Mouse (Mus musculus): Measurements from ENCODE around the gene Rnf150. TPM values are rescaled to one million over a fixed set of nuclear protein-coding genes. Genes with fewer than 3 reads are reported as not detected.
A peak's percentile ranks its signal among the peaks of the same experiment; 100 is the strongest.

The Rnf150 gene
- polyA plus RNA-seq, 1 experiment from 2014 or later, result 2.3 TPM

GRCm38 (mm10) chr8:82863745-82864520 lies 777 bp downstream of the Rnf150 start:
- Histone ChIP-seq H3K36me3 (no peaks in the 10 kb centered on the region), H3K27me3 (no peaks in the 10 kb centered on the region), H3K4me3 (replicated peaks) (peak overlapping the region; percentile 79), H3K9me3 (replicated peaks) (no peaks in the 10 kb centered on the region), H3K27ac (peak overlapping the region; percentile 83), H3K9ac (peak overlapping the region; percentile 78), H3K4me2 (peak overlapping the region; percentile 88), H3K4me1 (peaks cover 22% of the 10 kb centered on the region)
- WGBS, result under 1% methylated on average over 80 of the region's 80 CpGs
- peak; percentile 79 for ATAC-seq (replicated peaks; ENCODE audit: low FRiP score)

GRCm38 (mm10) chr8:82864521-82864818 lies 1.3 kb downstream of the Rnf150 start:
- Histone ChIP-seq H3K27me3 (no peaks in the 10 kb centered on the region), H3K9me3 (replicated peaks) (no peaks in the 10 kb centered on the region), H3K36me3 (no peaks in the 10 kb centered on the region), H3K9ac (peak overlapping the region; percentile 78), H3K4me2 (peak overlapping the region; percentile 88), H3K4me1 (peaks cover 22% of the 10 kb centered on the region), H3K4me3 (replicated peaks) (peak overlapping the region; percentile 79), H3K27ac (peak overlapping the region; percentile 83)
- ATAC-seq (replicated peaks; ENCODE audit: low FRiP score), result peak; percentile 45
- WGBS, result 1% methylated on average over 10 of the region's 10 CpGs

- Histone ChIP-seq H3K9ac (0 out of 2 replicates have a peak overlapping the region, but pooled peaks have one; percentile 78), H3K4me3 (replicated peaks) (peak overlapping the region; percentile 79), H3K4me2 (peak overlapping the region; percentile 88), H3K9me3 (replicated peaks) (no peaks in the 10 kb centered on the region), H3K36me3 (no peaks in the 10 kb centered on the region), H3K4me1 (peaks cover 25% of the 10 kb centered on the region), H3K27ac (0 out of 2 replicates have a peak overlapping the region, but pooled peaks have one; percentile 22), H3K27me3 (no peaks in the 10 kb centered on the region)
- WGBS, result 42% methylated on average over 5 of the region's 5 CpGs
- ATAC-seq (replicated peaks; ENCODE audit: low FRiP score), result no peak
These were observed 2.1 kb downstream of the Rnf150 start for GRCm38 (mm10) chr8:82865239-82865638.

GRCm38 (mm10) chr8:82866251-82866650 lies 3.1 kb downstream of the Rnf150 start:
- H3K4me2 ChIP-seq, result peak overlapping the region; percentile 88; the same call in 1 of the 2 replicates
- no peaks in the 10 kb centered on the region for H3K36me3 ChIP-seq
- no peak overlapping the region for H3K4me3 ChIP-seq (replicated peaks)
- peaks cover 30% of the 10 kb centered on the region for H3K4me1 ChIP-seq
- H3K27ac ChIP-seq, result no peak overlapping the region
- no peak overlapping the region for H3K9ac ChIP-seq
- H3K9me3 ChIP-seq (replicated peaks), result no peaks in the 10 kb centered on the region
- no peak for ATAC-seq (replicated peaks; ENCODE audit: low FRiP score)
- no peaks in the 10 kb centered on the region for H3K27me3 ChIP-seq
- 55% methylated on average over 1 of the region's 1 CpGs for WGBS

DNA sequence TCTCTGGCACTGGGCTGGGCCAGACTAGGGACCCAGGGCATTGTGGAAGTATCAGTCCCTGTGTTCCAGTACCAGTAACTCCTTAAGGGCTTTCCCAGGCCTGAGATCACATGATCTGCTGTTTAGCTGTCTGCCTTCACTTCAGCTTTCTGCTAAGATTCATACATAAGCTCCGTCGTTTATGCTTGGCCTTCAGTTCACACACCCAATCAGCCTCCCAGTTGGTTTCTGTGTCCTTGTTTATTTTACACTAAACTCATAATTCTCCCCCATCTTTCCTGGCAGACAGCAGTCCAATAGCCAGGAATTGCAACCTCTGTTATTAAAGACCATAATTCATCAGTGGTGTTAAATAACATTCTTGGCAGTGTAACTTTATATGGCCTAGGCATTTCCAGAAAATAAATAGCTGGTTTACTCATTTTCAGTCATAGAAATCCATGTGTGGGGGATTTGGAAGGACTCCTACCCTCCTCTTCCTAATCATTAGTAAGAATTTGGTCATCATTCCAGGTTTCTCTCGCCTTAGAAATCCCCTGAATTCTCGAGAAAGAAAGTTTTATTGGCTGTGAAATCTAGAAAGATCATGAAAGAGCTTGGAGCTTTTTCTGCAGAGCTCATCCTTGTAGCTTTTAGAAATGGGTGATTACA lies 7.8 kb downstream of the Rnf150 start:
- Histone ChIP-seq H3K4me3 (replicated peaks) (no peak overlapping the region), H3K36me3 (no peaks in the 10 kb centered on the region), H3K27ac (peak overlapping the region; percentile 56), H3K4me2 (no peak overlapping the region), H3K9me3 (replicated peaks) (no peaks in the 10 kb centered on the region), H3K4me1 (peaks cover 18% of the 10 kb centered on the region), H3K27me3 (no peaks in the 10 kb centered on the region), H3K9ac (no peak overlapping the region)
- peak; percentile 33 for ATAC-seq (replicated peaks; ENCODE audit: low FRiP score)
- 20% methylated on average over 4 of the region's 4 CpGs for WGBS

DNA sequence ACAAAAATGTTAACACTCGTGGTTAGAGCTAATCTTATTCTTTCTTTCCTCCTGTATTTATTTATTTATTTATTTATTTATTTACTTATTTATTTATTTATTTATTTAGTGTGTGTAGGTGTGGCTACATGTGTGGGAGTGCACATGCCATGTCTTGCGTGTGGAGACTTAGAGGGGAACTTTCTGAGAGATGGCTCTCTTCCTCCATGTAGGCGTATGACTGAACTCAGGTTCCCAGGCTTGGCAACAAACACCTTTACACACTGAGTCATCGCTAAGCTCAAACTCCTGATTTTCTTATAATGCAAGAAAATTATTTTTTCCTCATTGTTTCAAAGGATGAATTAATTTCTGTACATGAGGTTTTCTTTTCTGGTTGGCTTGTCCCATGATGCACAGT lies 8.8 kb downstream of the Rnf150 start:
- H3K27me3 ChIP-seq, result no peaks in the 10 kb centered on the region
- H3K4me2 ChIP-seq, result no peak overlapping the region
- peaks cover 14% of the 10 kb centered on the region for H3K4me1 ChIP-seq
- no peak overlapping the region for H3K9ac ChIP-seq
- H3K27ac ChIP-seq, result no peak overlapping the region
- WGBS, result 78% methylated on average over 4 of the region's 4 CpGs
- no peak for ATAC-seq (replicated peaks; ENCODE audit: low FRiP score)
- H3K9me3 ChIP-seq (replicated peaks), result no peaks in the 10 kb centered on the region
- H3K36me3 ChIP-seq, result no peaks in the 10 kb centered on the region
- no peak overlapping the region for H3K4me3 ChIP-seq (replicated peaks)

DNA sequence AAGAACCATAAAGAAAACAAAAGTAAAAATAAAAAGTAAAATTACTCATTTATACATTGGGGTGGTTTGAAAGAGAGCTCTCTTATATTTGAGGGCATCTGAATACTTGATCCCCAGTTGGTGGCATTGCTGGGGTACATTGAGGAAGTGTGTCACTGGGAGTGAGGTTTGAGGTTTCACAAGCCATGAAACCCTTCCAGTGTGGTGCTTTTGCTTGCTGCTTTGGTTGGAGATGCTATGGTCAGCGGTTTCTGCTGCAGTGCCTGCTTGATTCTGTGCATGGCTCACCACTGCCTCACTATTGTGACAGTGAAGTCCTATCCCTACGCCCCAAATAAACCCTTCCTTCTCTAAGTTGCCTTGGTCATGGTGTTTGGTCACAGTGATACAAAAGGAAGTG lies 10.9 kb downstream of the Rnf150 start:
- Histone ChIP-seq H3K9ac (no peak overlapping the region), H3K27me3 (no peaks in the 10 kb centered on the region), H3K4me3 (replicated peaks) (no peak overlapping the region), H3K27ac (no peak overlapping the region), H3K36me3 (no peaks in the 10 kb centered on the region), H3K4me2 (no peak overlapping the region), H3K9me3 (replicated peaks) (no peaks in the 10 kb centered on the region), H3K4me1 (peaks cover 14% of the 10 kb centered on the region)
- no peak for ATAC-seq (replicated peaks; ENCODE audit: low FRiP score)
- 87% methylated on average over 2 of the region's 2 CpGs for WGBS

GRCm38 (mm10) chr8:82875135-82875534 lies 12.0 kb downstream of the Rnf150 start:
- no peak overlapping the region for H3K27ac ChIP-seq
- 60% methylated on average over 7 of the region's 7 CpGs for WGBS
- H3K36me3 ChIP-seq, result no peaks in the 10 kb centered on the region
- no peak overlapping the region for H3K4me3 ChIP-seq (replicated peaks)
- ATAC-seq (replicated peaks; ENCODE audit: low FRiP score), result no peak
- no peaks in the 10 kb centered on the region for H3K9me3 ChIP-seq (replicated peaks)
- no peak overlapping the region for H3K4me2 ChIP-seq
- H3K4me1 ChIP-seq, result peaks cover 11% of the 10 kb centered on the region
- H3K9ac ChIP-seq, result no peak overlapping the region
- H3K27me3 ChIP-seq, result no peaks in the 10 kb centered on the region

DNA sequence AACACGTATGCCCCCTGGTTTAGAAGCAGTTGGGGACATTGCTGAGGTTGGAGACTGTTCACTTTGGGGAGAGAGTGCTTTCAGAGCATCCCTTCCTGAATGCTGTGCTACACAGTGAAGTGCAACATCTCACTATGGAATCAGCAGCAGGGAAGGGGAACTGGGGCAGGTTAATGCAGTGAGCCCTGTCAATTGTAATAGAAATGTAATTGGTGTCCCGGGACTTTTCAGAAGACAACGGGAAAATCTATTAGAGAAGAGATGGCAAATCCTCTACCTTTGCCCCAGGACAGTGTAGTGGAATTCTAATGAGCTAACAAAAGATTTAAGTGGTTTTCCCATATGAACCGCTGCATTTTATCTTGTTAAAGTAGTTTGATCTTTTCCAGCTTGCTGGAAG lies 21.3 kb downstream of the Rnf150 start:
- WGBS, result 79% methylated on average over 4 of the region's 4 CpGs
- no peaks in the 10 kb centered on the region for H3K4me1 ChIP-seq
- H3K27me3 ChIP-seq, result no peaks in the 10 kb centered on the region
- no peak overlapping the region for H3K4me2 ChIP-seq
- H3K36me3 ChIP-seq, result peaks cover 6% of the 10 kb centered on the region; the same call in 1 of the 2 replicates
- no peaks in the 10 kb centered on the region for H3K9me3 ChIP-seq (replicated peaks)
- H3K9ac ChIP-seq, result no peak overlapping the region
- no peak for ATAC-seq (replicated peaks; ENCODE audit: low FRiP score)
- no peak overlapping the region for H3K4me3 ChIP-seq (replicated peaks)
- no peak overlapping the region for H3K27ac ChIP-seq

DNA sequence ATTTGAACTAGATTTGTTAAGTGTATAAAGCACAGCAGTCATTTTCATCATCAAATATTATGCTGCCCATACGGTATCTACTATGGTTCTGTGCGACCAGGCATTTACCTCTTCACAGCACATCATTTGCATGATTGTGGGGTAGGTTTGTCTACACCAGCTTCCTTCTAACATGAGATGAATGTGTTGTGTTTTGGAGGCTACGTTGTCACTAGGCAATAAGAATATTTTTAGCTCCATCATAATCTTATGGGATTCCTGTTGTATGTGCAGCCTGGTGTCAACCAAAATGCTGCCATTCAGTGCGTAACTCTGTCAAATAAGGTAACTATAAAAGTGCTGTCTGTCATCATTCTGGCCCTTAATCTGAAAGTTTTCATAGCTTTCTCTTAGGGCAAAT lies 24.1 kb downstream of the Rnf150 start:
- Histone ChIP-seq H3K4me1 (no peaks in the 10 kb centered on the region), H3K4me2 (no peak overlapping the region), H3K36me3 (peaks cover 6% of the 10 kb centered on the region; the same call in 1 of the 2 replicates), H3K9me3 (replicated peaks) (no peaks in the 10 kb centered on the region), H3K4me3 (replicated peaks) (no peak overlapping the region), H3K27me3 (no peaks in the 10 kb centered on the region), H3K9ac (no peak overlapping the region), H3K27ac (no peak overlapping the region)
- ATAC-seq (replicated peaks; ENCODE audit: low FRiP score), result no peak
- 91% methylated on average over 4 of the region's 4 CpGs for WGBS

- Histone ChIP-seq H3K4me1 (no peaks in the 10 kb centered on the region), H3K27me3 (no peaks in the 10 kb centered on the region), H3K9ac (no peak overlapping the region), H3K36me3 (peaks cover 6% of the 10 kb centered on the region; the same call in 1 of the 2 replicates), H3K4me2 (no peak overlapping the region), H3K9me3 (replicated peaks) (no peaks in the 10 kb centered on the region), H3K27ac (no peak overlapping the region), H3K4me3 (replicated peaks) (no peak overlapping the region)
- WGBS, result 74% methylated on average over 10 of the region's 10 CpGs
- no peak for ATAC-seq (replicated peaks; ENCODE audit: low FRiP score)
These were observed 26.0 kb downstream of the Rnf150 start for GRCm38 (mm10) chr8:82889062-82889720.

DNA sequence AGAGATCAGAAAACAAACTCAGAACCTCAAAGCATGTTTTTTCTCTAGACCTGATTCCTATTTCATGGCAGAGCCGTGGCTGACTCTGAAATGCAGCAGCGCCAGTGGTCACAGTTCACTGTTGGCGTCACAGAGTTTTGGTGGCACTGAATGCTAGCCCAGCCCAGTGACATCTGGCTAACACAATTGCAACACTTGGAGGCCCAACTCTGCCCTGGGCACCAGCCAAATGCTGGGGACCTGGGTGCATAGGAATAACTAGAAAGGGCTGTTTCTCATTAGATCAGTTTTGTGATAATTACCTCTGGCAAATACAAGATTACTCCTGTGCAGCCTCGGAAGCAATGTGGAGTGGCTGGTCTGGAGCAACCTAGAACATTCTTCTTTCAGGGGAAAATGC lies 31.9 kb downstream of the Rnf150 start:
- no peak overlapping the region for H3K9ac ChIP-seq
- ATAC-seq (replicated peaks; ENCODE audit: low FRiP score), result no peak

More for the DNA sequence above, 31.9 kb downstream of the Rnf150 start:
- no peak overlapping the region for H3K4me3 ChIP-seq (replicated peaks)
- H3K9me3 ChIP-seq (replicated peaks), result no peaks in the 10 kb centered on the region
- 79% methylated on average over 4 of the region's 4 CpGs for WGBS
- no peaks in the 10 kb centered on the region for H3K27me3 ChIP-seq
- H3K4me1 ChIP-seq, result no peaks in the 10 kb centered on the region
- H3K36me3 ChIP-seq, result no peaks in the 10 kb centered on the region
- no peak overlapping the region for H3K27ac ChIP-seq
- no peak overlapping the region for H3K4me2 ChIP-seq
